Mouse (Mus musculus) stomach, postnatal 0 days (tissue): ENCODE measurements at regions not wholly inside any gene's neighbourhood (a gene's known extent, or its start where the extent isn't known, plus 50 kb on each side); places are given as distances from the start of the nearest gene placed in this dataset.

ENCODE experiments used
- ATAC-seq: fragments of 200-750 bp; cut with Nextera tagmentation; 2 replicates; pipeline ENCODE4 v1.8.0; 2017; ENCODE audit not compliant: low FRiP score, low TSS enrichment
- DNase-seq: peaks from one replicate; pipeline ENCODE4 v3.0.0-alpha.2; 2016; ENCODE audit warnings: low spot score
- H3K27ac ChIP-seq: fragments of 300-500 bp; sonication (generic); replicated peaks from 2 replicates; pipeline ENCODE4 v1.5.1; 2014; ENCODE audit warnings: mild to moderate bottlenecking, control low read depth
- H3K27me3 ChIP-seq: fragments of 300-500 bp; sonication (generic); 2 replicates; pipeline ENCODE4 v1.6.1; 2014; ENCODE audit warnings: low read length; ENCODE audit not compliant: control insufficient read depth, insufficient read depth
- H3K36me3 ChIP-seq: fragments of 300-500 bp; sonication (generic); 2 replicates; pipeline ENCODE4 v1.6.1; 2014; ENCODE audit warnings: low read length, mixed read lengths; ENCODE audit not compliant: control insufficient read depth, insufficient read depth
- H3K4me1 ChIP-seq: fragments of 300-500 bp; sonication (generic); replicated peaks from 2 replicates; pipeline ENCODE4 v1.6.1; 2014; ENCODE audit warnings: antibody characterized with exemption; ENCODE audit not compliant: control insufficient read depth, insufficient read depth
- H3K4me2 ChIP-seq: fragments of 300-500 bp; sonication (generic); replicated peaks from 2 replicates; pipeline ENCODE4 v1.6.1; 2014; ENCODE audit warnings: low read depth, mild to moderate bottlenecking, control low read depth, moderate library complexity
- H3K4me3 ChIP-seq: fragments of 300-500 bp; sonication (generic); 2 replicates; pipeline ENCODE4 v1.5.1; 2014; ENCODE audit warnings: low read depth, low read length, control low read depth
- H3K9ac ChIP-seq: fragments of 300-500 bp; sonication (generic); 2 replicates; pipeline ENCODE4 v1.6.1; 2014; ENCODE audit warnings: mild to moderate bottlenecking, low read length, control low read depth, mixed read lengths
- H3K9me3 ChIP-seq: fragments of 300-500 bp; sonication (generic); 2 replicates; pipeline ENCODE4 v1.6.1; 2016; ENCODE audit warnings: low read length; ENCODE audit not compliant: control insufficient read depth
- CTCF ChIP-seq: IDR thresholded peaks from 2 replicates; pipeline ENCODE4 v1.5.1; 2016; ENCODE audit warnings: antibody characterized with exemption, low read depth, mild to moderate bottlenecking, moderate library complexity
- EP300 ChIP-seq: optimal IDR thresholded peaks from 2 replicates; pipeline ENCODE3; 2016; ENCODE audit warnings: antibody characterized with exemption
- WGBS: fragments of 180-500 bp; shearing (Covaris S2); extraction: QIAGEN DNeasy Blood & Tissue Kit; methylation state at CpG from one replicate; pipeline ENCODE4 v1.1.7; 2014; 5-methylcytosine and 5-hydroxymethylcytosine counted together

DNA sequence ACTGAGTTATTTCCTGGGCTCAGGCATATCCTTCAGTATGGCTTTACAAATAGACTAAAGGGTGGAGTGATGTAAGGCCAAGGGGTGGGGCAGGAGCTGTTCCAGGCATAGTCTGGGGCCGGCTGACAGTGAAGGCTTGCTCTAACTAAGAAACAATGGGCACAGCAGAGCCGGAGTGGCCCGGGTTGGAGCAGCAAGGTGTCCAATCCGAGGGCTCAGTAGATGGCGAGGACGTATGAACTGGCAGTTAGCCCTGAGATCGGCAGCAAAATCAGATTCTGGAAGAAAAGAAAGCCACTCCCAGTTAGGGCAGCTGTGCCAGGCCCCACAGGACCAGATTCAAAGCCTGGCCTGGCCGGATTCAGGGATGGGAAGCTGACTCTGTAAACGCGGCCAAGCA lies 100.5 kb upstream of the Vps8 start:
- Histone ChIP-seq H3K27ac (peak overlapping the region; percentile 67), H3K4me3 (no peak overlapping the region), H3K4me1 (peaks cover 7% of the 10 kb centered on the region), H3K9ac (0 out of 2 replicates have a peak overlapping the region, but pooled peaks have one; percentile 27), H3K4me2 (peak overlapping the region; percentile 32), H3K9me3 (no peaks in the 10 kb centered on the region), H3K27me3 (no peaks in the 10 kb centered on the region), H3K36me3 (no peaks in the 10 kb centered on the region)
- DNase-seq (peak; percentile 91), ATAC-seq (peak; percentile 95)
- no peak for TF ChIP-seq EP300
- TF ChIP-seq CTCF: no peak
- 18% methylated on average over 10 of the region's 10 CpGs for WGBS

DNA sequence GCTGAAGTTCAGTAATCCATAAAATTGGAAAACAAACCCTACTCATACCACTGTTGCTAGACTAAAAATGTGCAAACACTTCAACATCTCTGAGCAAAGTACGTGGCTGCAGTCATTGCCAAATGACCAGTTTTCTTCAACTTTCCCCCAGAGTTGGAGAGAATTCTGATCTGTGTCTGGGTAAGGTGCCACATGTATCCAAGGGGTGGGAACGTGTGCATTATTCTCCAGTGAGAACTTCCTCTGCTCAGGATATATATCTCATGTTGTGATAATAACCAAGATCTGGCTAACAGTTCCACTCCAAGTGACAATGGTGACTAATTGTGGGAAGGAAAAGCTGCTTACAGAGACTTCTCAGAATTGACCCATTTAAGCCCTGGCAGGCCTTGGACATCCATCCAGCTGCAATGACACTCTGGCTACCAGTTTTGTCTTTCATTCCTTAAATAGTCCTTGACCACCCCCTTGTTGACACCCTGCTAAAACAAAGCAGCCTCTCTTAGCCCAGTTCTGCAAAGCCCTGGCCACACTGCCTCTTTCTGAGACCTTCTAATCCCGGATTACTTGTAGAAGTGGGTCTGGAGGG lies 99.4 kb upstream of the Vps8 start:
- H3K9ac ChIP-seq: no peak overlapping the region
- TF ChIP-seq EP300 (no peak), CTCF (no peak)

DNA sequence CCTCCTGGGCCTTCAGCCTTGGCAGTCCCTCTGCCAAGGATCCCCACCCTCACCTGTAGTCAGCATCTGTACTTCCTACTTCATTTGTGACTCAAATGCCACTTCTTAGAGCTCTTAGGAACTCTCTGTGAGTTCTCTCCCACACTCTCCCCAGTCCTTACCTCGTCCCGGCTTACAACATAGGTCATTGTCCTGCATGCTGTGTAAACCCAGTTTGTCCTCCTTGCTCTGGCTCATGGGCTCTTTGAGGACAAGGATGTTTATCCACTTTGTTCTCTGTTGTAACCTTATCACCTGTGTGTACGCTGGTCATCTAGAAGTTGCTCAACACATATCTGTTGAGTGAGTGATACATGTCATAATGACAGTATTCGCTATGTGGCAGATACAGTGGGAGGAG lies 94.9 kb upstream of the Vps8 start:
- 77% methylated on average over 4 of the region's 4 CpGs for WGBS
- Histone ChIP-seq H3K27ac (no peak overlapping the region), H3K9ac (no peak overlapping the region), H3K27me3 (no peaks in the 10 kb centered on the region), H3K4me3 (no peak overlapping the region), H3K4me2 (no peak overlapping the region), H3K9me3 (no peaks in the 10 kb centered on the region), H3K36me3 (no peaks in the 10 kb centered on the region), H3K4me1 (no peaks in the 10 kb centered on the region)
- no peak for TF ChIP-seq CTCF
- no peak for TF ChIP-seq EP300
- ATAC-seq (peak; percentile 44; the same call in 1 of the 2 replicates), DNase-seq (no peak)

More for the DNA sequence above, 99.4 kb upstream of the Vps8 start:
- ATAC-seq (no peak), DNase-seq (no peak)
- no peaks in the 10 kb centered on the region for H3K27me3 ChIP-seq
- no peak overlapping the region for H3K4me3 ChIP-seq
- WGBS: 74% methylated on average over 3 of the region's 3 CpGs
- peak overlapping the region; percentile 67; the same call in 1 of the 2 replicates for H3K27ac ChIP-seq
- H3K4me2 ChIP-seq: no peak overlapping the region
- no peaks in the 10 kb centered on the region for H3K9me3 ChIP-seq
- no peaks in the 10 kb centered on the region for H3K36me3 ChIP-seq
- H3K4me1 ChIP-seq: peaks cover 6% of the 10 kb centered on the region

DNA sequence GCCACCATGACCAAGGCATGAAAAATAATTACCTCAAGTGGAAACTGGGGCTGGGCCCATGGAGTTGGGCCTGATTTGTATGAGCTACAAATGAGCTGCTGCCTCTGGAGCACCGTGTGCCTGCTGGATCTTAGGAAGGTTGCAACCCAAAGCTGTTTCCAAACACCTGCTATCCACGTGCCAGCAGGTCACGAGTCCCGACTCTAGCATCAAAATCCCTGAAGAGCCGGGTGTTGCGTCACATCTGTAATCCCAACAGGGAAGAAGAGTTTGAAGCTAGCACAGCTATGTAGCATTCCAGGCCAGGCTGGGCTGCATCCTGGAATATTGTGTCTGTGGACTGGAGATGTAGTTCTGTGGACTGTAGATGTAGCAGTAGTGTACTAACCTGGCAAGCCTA lies 93.7 kb upstream of the Vps8 start:
- Histone ChIP-seq H3K27me3 (no peaks in the 10 kb centered on the region), H3K9ac (no peak overlapping the region), H3K36me3 (no peaks in the 10 kb centered on the region), H3K9me3 (no peaks in the 10 kb centered on the region), H3K4me2 (no peak overlapping the region), H3K4me1 (no peaks in the 10 kb centered on the region), H3K4me3 (no peak overlapping the region), H3K27ac (no peak overlapping the region)
- no peak for TF ChIP-seq EP300
- no peak for TF ChIP-seq CTCF
- ATAC-seq: no peak
- WGBS: 82% methylated on average over 6 of the region's 6 CpGs
- no peak for DNase-seq

DNA sequence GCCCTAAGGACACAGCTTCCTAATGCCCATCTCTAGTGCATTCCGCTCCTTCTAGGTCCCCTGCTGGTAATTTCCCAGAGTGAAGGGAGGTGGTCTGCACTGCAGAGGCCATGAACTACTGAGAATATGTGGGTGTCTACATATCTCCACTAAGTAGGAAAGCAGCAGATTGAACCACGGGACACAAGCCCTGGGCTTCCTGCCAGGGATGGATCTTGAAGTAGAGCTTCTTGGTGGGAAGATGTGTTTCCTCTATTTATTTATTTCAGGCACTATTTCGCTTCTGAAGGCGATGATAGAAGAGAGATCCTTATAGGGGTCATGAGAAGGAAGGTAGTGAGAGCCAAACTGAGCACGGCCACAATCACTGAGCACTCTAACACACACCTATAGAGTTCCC lies 91.7 kb upstream of the Vps8 start:
- H3K27me3 ChIP-seq: no peaks in the 10 kb centered on the region
- H3K9ac ChIP-seq: no peak overlapping the region
- TF ChIP-seq EP300 (no peak), CTCF (no peak)
- DNase-seq (no peak), ATAC-seq (no peak)
- 77% methylated on average over 5 of the region's 5 CpGs for WGBS
- H3K27ac ChIP-seq: no peak overlapping the region
- H3K4me2 ChIP-seq: peak overlapping the region; percentile 12; the same call in 1 of the 2 replicates
- H3K4me1 ChIP-seq: no peaks in the 10 kb centered on the region
- no peak overlapping the region for H3K4me3 ChIP-seq
- H3K36me3 ChIP-seq: no peaks in the 10 kb centered on the region
- H3K9me3 ChIP-seq: no peaks in the 10 kb centered on the region

DNA sequence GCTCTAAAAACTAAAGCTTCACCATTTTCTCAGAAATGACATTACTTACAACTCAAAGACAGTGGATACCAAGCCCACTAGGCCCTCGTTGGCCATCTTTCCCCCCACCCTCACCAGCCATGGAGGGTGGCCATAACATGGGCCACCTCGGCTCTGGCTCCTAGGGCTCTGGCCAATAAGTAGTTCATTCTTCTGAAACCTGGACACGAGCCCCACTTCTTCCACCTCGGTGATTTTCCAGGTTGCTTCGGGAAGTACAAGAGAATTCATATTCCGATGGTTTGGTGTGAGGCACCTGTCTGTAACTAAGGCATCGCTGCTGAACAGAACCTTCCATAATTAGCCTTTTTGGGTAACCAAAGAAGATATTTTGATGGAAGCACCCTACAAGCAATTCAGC lies 90.5 kb upstream of the Vps8 start:
- no peaks in the 10 kb centered on the region for H3K27me3 ChIP-seq
- 41% methylated on average over 7 of the region's 7 CpGs for WGBS
- no peaks in the 10 kb centered on the region for H3K9me3 ChIP-seq

More for the DNA sequence above, 90.5 kb upstream of the Vps8 start:
- H3K27ac ChIP-seq: peak overlapping the region; percentile 93
- H3K9ac ChIP-seq: peak overlapping the region; percentile 76
- H3K4me2 ChIP-seq: peak overlapping the region; percentile 78
- H3K4me1 ChIP-seq: no peaks in the 10 kb centered on the region
- TF ChIP-seq EP300 (no peak), CTCF (no peak)
- no peaks in the 10 kb centered on the region for H3K36me3 ChIP-seq
- peak overlapping the region; percentile 60 for H3K4me3 ChIP-seq
- DNase-seq (no peak), ATAC-seq (no peak)
